Mouse (Mus musculus) megakaryocyte, embryonic 14.5 days (primary cell): ENCODE measurements around the gene Fbxo22. TPM values are rescaled to one million over a fixed set of nuclear protein-coding genes. Genes with fewer than 3 reads are reported as not detected.
"Not testable (repeated sequence)": the region's sequence is repeated elsewhere in the genome, so short reads cannot be mapped to it uniquely, and the experiment has no call there.

Experiments used
- H3K27me3 ChIP-seq: replicated peaks from 2 replicates; pipeline ENCODE3; 2012; ENCODE audit warnings: inconsistent platforms
- H3K36me3 ChIP-seq: replicated peaks from 2 replicates; pipeline ENCODE3; 2012; ENCODE audit warnings: low read length, inconsistent platforms, mixed read lengths
- H3K4me1 ChIP-seq: 2 replicates; pipeline ENCODE4 v1.6.1; 2012; ENCODE audit warnings: inconsistent platforms
- H3K4me3 ChIP-seq: replicated peaks from 2 replicates; pipeline ENCODE3; 2012; ENCODE audit warnings: moderate library complexity, mild to moderate bottlenecking, inconsistent platforms
- H3K9me3 ChIP-seq: 2 replicates; pipeline ENCODE4 v1.6.1; 2012; ENCODE audit warnings: inconsistent platforms
- FLI1 ChIP-seq: IDR thresholded peaks from 2 replicates; pipeline ENCODE4 v1.6.1; 2012; ENCODE audit warnings: low read length, inconsistent platforms, mixed read lengths
- GATA1 ChIP-seq: IDR thresholded peaks from 3 replicates; pipeline ENCODE4 v1.6.1; 2012; ENCODE audit warnings: mixed read lengths, low read length, inconsistent platforms, borderline replicate concordance
- polyA plus RNA-seq: library from polyadenylated mRNA; stranded (reverse); fragments of >175 nt; gene quantifications from 2 replicates; pipeline ENCODE4 v1.2.3, GENCODE M21; 2012; ENCODE audit warnings: low replicate concordance; ENCODE audit not compliant: insufficient read depth

Fbxo22 gene
- polyA plus RNA-seq, 1 experiment: 9.3 TPM

DNA sequence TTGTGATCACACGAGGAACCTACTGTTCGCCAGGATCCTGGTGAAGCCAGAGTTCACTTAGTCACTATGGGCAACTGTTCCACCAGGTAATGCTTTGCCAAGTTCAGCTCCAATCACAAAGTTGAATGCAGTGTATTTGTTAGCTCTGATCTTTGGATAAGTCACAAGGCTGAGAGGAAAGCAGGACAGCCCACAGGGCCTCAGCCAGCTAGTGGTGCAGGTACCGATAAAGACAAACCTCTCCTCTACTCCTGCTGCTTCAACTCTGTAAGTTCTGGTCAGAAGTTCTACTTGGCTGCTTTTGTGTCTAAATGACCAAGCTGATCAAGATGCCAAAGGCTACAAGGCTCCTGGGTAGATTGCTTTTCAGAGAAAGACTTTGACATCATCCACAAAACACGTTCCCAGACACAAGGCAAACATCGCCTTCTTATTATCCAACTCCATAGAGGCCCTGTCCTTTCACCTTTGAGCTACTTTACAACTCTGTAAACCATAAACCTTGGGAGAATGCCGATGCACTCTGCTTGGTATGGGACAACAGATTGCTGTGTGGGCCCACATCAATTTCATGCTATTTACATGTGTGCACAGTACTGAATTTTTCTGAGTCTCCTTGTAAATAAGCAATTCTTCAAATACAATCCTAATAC lies 42.0 kb downstream of the Fbxo22 start:
- H3K27me3 ChIP-seq: no peaks in the 10 kb centered on the region
- H3K9me3 ChIP-seq: no peaks in the 10 kb centered on the region
- TF ChIP-seq FLI1 (no peak), GATA1 (no peak)
- no peaks in the 10 kb centered on the region for H3K36me3 ChIP-seq
- H3K4me1 ChIP-seq: peaks cover 59% of the 10 kb centered on the region
- no peak overlapping the region for H3K4me3 ChIP-seq

DNA sequence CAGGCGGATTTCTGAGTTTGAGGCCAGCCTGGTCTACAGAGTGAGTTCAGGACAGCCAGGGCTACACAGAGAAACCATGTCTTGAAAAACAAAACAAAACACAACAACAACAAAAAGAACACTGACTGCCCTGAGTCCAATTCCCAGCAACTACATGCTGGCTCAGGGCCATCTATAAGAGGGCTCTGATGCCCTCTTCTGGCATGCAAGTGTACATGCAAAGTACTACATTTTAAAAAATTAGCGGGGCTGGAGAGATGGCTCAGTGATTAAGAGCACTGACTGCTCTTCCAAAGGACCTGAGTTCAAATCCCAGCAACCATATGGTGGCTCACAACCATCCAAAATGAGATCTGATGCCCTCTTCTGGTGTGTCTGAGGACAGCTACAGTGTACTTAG lies 43.4 kb downstream of the Fbxo22 start:
- H3K27me3 ChIP-seq, H3K36me3 ChIP-seq, H3K4me3 ChIP-seq, H3K9me3 ChIP-seq: not testable (repeated sequence)
- peaks cover 67% of the 10 kb centered on the region for H3K4me1 ChIP-seq

DNA sequence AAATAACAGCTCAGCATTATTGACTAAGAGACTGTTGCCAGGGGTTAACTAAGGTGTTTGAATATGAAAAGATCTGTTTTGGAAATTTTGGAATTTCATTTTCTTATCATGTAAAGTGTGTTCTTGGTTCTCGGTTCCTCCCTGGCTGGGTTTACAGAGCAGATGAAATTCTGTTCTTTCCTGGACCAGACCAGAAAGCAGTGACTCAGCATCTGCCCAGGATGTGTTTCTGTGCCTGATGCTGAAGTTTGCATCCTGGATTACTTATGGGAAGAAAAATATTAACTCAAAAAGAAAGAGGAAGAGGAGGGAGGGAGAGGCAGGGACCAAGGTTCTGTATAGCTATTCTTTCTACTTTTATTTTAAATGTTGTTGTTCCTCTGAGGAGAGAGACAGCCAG lies 45.1 kb downstream of the Fbxo22 start:
- Histone ChIP-seq H3K4me1 (peaks cover 59% of the 10 kb centered on the region), H3K9me3 (no peaks in the 10 kb centered on the region), H3K27me3 (no peaks in the 10 kb centered on the region), H3K36me3 (no peaks in the 10 kb centered on the region), H3K4me3 (no peak overlapping the region)
- TF ChIP-seq GATA1 (no peak), FLI1 (no peak)

DNA sequence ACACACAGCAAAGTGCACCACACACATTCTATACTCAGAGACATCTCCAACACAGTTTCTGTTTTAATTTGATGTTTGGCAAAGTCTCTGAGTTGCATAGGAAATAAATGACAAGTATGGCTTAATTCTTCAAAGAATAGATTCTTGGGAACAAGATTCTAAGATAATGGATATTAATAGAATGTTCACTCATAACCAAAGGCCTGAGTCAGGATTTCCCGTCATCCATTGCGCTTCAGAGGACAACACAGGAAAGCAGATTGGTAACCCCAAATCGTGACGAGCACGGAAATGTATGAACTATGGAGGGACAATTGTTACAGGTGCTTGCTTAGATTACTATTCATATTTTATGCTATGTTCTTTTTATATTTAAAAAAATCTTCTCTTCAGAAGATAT lies 46.3 kb downstream of the Fbxo22 start:
- Histone ChIP-seq H3K4me3 (no peak overlapping the region), H3K36me3 (no peaks in the 10 kb centered on the region), H3K27me3 (no peaks in the 10 kb centered on the region), H3K9me3 (no peaks in the 10 kb centered on the region), H3K4me1 (peaks cover 52% of the 10 kb centered on the region)
- TF ChIP-seq GATA1: no peak
- TF ChIP-seq FLI1: no peak

DNA sequence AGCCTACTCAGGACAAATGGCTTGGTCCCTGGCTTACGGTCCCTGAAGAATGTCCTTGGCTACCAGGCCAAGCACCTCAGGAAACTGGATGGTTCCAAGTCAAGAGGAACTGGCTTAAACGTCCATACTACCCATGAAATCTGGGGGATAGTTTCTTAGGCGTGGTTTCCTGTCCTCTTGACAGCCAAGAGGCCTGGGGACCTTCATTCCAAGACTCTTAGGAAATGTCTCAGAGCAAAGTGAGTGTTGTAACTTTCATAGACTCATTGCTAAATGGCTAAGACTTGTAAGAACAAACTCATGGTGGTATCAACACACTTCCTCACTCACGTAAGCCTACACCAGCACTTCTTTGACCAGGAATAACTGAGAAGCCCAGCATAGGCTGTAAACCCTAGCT lies 46.9 kb downstream of the Fbxo22 start:
- H3K4me1 ChIP-seq: peaks cover 46% of the 10 kb centered on the region
- peak overlapping the region; percentile 33 for H3K4me3 ChIP-seq
- no peak for TF ChIP-seq FLI1
- no peak for TF ChIP-seq GATA1
- H3K27me3 ChIP-seq: no peaks in the 10 kb centered on the region
- H3K9me3 ChIP-seq: no peaks in the 10 kb centered on the region
- H3K36me3 ChIP-seq: no peaks in the 10 kb centered on the region

DNA sequence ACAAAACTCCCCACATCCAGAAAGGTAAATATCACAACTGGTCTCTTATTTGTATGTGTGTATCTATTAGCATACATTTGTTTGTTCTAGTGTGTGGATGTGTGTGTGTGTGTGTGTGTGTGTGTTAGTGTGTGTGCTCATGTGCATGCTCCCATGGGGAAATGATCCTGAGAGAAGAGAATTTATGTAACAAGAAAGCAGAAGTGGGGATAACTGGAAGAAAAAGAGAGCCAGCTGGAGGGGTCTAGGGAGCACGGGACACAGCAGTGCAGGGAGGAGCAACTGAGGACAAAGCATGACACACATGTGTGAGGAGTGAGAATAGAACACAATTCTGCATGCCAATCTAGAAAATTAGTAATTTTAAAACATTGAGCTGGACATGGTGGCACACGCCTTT lies 48.4 kb downstream of the Fbxo22 start:
- H3K4me1 ChIP-seq: peaks cover 46% of the 10 kb centered on the region
- no peaks in the 10 kb centered on the region for H3K9me3 ChIP-seq
- TF ChIP-seq GATA1 (no peak), FLI1 (no peak)
- no peaks in the 10 kb centered on the region for H3K36me3 ChIP-seq
- no peak overlapping the region for H3K4me3 ChIP-seq
- H3K27me3 ChIP-seq: no peaks in the 10 kb centered on the region

DNA sequence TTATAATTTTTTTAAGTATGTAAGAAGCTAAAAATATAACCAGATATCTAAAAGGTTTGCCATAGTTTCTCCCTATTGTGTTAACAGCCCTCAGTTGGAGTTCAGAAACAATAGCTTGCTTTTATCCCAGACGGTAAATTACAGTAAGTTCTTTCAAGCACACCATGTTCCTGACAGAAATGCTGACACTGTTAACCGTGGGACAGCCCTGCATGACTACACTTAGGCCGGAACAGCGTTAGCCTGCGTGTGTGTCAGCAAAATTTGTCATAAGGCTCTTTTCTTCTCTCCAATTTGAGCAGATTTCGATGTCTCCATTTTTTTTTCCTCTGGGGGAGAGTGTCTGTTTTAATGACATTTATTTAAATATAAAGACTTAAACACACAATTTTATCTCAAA lies 51.0 kb downstream of the Fbxo22 start:
- TF ChIP-seq GATA1 (no peak), FLI1 (no peak)
- H3K36me3 ChIP-seq: no peaks in the 10 kb centered on the region
- H3K9me3 ChIP-seq: no peaks in the 10 kb centered on the region
- no peaks in the 10 kb centered on the region for H3K27me3 ChIP-seq
- H3K4me1 ChIP-seq: peaks cover 45% of the 10 kb centered on the region
- H3K4me3 ChIP-seq: no peak overlapping the region

DNA sequence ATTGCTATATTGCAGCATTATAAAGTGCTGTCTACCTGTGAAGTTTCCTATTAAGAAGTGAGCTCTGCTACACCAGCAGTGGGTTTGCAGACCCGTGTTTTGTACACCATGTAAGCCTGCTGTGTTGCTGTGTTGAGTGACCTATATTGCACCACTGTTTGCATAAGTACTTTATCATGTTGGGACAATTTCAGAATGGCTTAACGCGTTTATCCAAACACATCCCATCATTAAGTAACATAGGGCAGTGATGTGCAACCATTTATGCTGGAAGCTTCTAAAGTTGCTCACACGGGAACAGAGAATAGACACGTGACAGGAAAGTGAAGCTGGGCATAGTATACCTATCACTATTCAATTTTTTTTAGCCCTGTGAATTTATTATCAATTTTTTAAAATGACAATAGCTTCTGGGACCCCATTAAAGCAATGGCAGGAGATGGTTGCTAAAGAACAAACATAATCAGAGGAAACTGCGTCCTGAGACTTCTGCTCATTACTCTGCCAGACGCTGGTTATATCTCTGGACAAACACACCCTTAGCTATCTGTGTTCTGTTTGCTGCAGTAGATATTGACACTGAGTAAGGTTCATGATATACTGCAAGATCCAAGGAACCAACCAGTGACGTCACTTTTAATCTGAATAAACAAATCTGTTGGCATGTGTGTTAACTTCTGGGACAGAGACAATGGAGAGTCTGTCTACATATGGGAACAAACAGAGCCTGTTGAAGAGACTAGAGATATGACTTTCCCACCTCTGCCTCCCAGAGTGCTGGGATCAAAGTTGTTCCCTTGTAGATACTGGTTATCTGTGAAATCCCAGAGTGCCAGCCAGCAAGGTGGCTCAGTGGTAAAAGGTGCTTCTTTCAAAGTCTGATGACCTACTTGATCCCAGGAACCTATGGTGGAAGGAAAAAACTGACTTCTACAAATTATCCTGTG lies 55.9 kb downstream of the Fbxo22 start:
- no peak overlapping the region for H3K4me3 ChIP-seq
- TF ChIP-seq GATA1 (no peak), FLI1 (no peak)
- no peaks in the 10 kb centered on the region for H3K9me3 ChIP-seq
- H3K27me3 ChIP-seq: no peaks in the 10 kb centered on the region
- H3K4me1 ChIP-seq: peaks cover 41% of the 10 kb centered on the region
- H3K36me3 ChIP-seq: no peaks in the 10 kb centered on the region

DNA sequence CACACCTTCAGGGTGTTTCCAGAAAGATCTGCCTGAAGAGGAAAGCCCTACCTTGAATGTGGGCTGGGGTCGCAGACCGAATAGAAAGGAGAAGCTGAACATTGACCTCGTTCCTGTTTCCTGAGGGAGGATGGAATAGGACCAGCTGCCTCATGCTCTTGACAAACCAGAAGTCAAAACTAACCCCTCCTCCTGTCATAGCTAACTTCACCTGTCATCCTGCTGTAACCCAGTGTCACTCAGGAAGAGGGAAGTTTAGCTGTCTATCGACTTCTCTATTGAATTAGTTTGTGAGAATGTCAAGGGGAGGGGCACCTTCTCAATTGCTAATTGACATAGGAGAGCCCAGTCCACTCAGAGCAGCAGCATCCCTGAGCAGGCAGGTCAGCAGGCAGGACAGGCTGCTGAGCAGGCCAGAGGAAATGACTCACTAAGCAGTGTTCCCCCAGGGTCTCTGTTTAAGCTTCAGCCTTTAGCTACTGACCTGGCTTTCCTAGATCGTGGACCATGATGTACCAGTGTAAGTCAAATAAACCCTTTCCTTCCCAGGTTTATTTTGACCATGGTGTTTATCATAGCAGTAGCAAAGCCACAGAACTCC lies 63.3 kb downstream of the Fbxo22 start:
- no peak overlapping the region for H3K4me3 ChIP-seq
- H3K27me3 ChIP-seq: no peaks in the 10 kb centered on the region
- H3K9me3 ChIP-seq: no peaks in the 10 kb centered on the region
- no peaks in the 10 kb centered on the region for H3K36me3 ChIP-seq
- TF ChIP-seq GATA1: no peak
- no peak for TF ChIP-seq FLI1
- peaks cover 20% of the 10 kb centered on the region for H3K4me1 ChIP-seq

DNA sequence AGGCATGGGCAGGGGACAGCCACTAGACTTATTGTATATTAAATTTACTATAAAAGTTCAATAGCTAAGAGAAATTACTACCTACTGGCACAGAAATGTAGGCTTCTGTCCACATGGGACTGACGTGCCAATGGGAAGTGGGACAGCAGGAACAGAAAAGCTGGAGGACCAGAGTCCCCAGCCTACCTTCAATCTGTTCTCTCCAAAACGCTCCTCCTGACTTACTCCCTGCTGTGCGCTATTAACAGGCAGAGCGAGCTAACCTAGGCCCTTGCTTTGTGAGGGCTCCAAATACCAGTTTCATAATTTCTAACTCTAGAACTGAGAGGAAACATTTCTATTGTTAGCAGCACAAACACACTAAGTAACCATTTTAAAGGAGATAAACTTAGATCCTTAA lies 65.2 kb downstream of the Fbxo22 start:
- Histone ChIP-seq H3K36me3 (no peaks in the 10 kb centered on the region), H3K4me1 (peaks cover 16% of the 10 kb centered on the region), H3K4me3 (no peak overlapping the region), H3K9me3 (no peaks in the 10 kb centered on the region), H3K27me3 (no peaks in the 10 kb centered on the region)
- TF ChIP-seq GATA1: no peak
- no peak for TF ChIP-seq FLI1

Other genes starting within 250 kb of the Fbxo22 start
- not detected in 2 replicates for gene Chrna5, start 228.0 kb upstream of the Fbxo22 start, polyA plus RNA-seq
- gene Chrna3, start 182.4 kb upstream of the Fbxo22 start, polyA plus RNA-seq: not detected in 2 replicates
- not detected in 2 replicates for gene Chrnb4, start 160.1 kb upstream of the Fbxo22 start, polyA plus RNA-seq
- gene Ube2q2, start 60.1 kb upstream of the Fbxo22 start, polyA plus RNA-seq: 11.4 and 31.0 TPM in 2 replicates
- 0.26 TPM in 1 of 2 replicates, not detected in the other for gene Nrg4, start 117.9 kb downstream of the Fbxo22 start, polyA plus RNA-seq
- gene Tmem266, start 118.0 kb downstream of the Fbxo22 start, polyA plus RNA-seq: 0.07 TPM in 1 of 2 replicates, not detected in the other